Mouse (Mus musculus): ENCODE results near the gene Efr3b. TPM values are rescaled to one million over a fixed set of nuclear protein-coding genes. Genes with fewer than 3 reads are reported as not detected.
"Not testable (repeated sequence)": the region's sequence is repeated elsewhere in the genome, so short reads cannot be mapped to it uniquely, and the experiment has no call there.

The Efr3b gene
- polyA plus RNA-seq, 1 experiment from 2014 or later: 0.65 TPM

DNA sequence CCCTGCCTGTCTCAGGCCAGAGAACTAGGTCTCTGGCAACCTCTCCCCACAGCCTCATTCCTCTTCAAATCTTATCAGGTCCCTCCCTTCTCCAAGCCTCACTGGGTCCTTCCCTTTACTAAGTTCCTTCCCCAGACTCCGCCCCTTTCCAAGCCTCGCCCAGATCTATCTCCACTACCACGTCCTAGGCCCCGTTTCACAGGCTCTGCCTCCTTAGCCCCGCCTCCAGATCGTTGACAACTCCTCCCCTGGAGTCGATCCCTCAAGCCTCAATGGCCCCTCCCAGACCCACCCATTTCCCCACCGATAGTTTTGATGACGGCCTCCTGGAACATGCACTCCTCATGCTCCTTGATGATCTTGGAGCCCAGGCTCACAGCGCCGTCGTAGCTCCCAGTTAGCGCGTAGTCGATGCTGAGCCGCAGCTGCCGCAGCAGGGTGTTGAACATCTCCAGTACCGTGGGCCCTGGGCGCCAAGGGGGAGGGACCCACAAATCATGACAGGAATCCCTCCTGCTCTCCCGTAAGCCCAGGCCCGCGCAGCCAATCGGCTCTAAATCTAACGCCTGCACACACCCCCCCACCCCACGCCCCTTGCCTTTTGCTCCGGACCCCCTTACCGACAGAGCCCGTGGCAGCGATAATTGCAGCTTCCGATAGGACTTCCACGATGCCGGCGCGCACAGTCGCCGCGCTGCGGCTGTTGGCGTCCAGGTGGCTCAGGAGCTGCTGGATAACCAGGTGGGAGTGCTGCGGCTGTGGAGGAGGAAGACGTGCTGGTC is 57.2 kb downstream of the Efr3b start:
- peak; percentile 87 for DNase-seq (ENCODE audit: low spot score)

DNA sequence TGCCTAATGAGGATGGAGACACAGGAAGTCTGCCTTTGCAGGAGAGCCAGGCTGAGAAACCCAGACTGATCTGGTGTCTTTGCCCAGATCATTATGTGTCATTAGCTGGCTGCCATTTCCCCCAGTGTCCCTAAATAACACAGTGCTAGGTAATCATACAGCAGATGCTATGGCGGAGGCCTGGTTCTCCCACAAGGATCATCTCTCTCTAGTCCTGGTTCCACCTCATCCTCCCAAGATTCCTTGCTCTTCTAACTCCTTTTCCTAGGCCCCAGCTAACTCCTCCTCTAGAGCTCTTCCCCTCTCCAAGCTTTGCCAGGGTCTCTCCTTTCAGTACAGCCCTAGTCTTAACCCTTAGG is 57.7 kb downstream of the Efr3b start:
- DNase-seq (ENCODE audit: low spot score): no peak

GRCm38 (mm10) chr12:3973169-3973568 is 65.5 kb downstream of the Efr3b start:
- DNase-seq (ENCODE audit: low spot score): not testable (repeated sequence)

- peak; percentile 60 for DNase-seq (ENCODE audit: low spot score)
Measured at GRCm38 (mm10) chr12:3968380-3968779, 70.3 kb downstream of the Efr3b start.

DNA sequence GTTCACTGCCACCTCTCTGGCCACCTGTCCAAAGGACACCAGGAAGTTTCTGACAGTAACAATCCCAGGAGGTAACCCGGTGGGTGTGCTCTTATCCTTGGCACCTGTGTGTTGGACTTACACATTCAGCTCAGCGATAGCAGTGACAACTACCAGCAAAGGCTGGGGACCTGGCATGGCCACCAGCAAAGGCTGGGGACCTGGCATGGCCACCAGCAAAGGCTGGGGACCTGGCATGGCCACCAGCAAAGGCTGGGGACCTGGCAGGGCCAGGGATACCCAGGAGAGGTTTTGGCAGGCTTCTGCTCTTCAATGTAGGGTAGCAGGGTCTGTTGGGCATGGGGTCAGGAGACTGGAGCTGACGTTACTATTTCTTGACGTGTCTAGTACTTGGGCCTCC is 71.5 kb downstream of the Efr3b start:
- DNase-seq (ENCODE audit: low spot score): no peak

- DNase-seq (ENCODE audit: low spot score): no peak
Measured at GRCm38 (mm10) chr12:3960553-3960952, 78.2 kb downstream of the Efr3b start.

DNA sequence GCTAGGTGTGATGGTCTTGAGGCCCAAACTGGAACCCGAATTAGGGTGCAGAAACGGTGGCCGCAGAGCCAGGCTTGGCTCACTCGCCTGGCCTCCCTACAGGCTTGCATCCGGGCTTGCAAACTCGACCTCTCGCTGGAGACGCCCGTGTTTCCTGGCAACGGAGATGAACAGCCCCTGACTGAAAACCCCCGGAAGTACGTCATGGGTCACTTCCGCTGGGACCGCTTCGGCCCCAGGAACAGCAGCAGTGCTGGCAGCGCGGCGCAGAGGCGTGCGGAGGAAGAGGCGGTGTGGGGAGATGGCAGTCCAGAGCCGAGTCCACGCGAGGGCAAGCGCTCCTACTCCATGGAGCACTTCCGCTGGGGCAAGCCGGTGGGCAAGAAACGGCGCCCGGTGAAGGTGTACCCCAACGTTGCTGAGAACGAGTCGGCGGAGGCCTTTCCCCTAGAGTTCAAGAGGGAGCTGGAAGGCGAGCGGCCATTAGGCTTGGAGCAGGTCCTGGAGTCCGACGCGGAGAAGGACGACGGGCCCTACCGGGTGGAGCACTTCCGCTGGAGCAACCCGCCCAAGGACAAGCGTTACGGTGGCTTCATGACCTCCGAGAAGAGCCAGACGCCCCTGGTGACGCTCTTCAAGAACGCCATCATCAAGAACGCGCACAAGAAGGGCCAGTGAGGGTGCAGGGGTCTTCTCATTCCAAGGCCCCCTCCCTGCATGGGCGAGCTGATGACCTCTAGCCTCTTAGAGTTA is 78.7 kb downstream of the Efr3b start:
- peak; percentile 84 for DNase-seq (ENCODE audit: low spot score)

- peak; percentile 37 for DNase-seq (ENCODE audit: low spot score)
Measured at GRCm38 (mm10) chr12:3956351-3956750, 82.4 kb downstream of the Efr3b start.

- peak; percentile 56 for DNase-seq (ENCODE audit: low spot score)
Measured at GRCm38 (mm10) chr12:3955371-3955770, 83.3 kb downstream of the Efr3b start.

DNA sequence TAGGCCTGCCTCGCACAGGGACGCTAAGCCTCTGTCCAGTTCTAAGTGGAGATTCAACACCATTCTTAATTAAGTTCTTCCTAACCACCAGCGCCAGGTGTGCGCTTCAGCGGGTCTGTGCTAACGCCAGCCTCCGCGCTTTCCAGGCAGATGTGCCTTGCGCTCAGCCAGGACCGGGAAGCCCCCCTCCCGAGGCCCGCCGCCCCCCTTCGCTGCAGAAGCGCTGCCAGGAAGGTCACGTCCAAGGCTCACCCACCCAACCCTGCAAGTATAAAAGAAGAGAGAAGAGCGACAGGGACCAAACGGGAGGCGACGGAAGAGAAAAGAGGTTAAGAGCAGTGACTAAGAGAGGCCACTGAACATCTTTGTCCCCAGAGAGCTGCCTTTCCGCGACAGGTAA is 84.1 kb downstream of the Efr3b start, which contains the start of gene Pomc:
Pomc (plus strand) TSS at position 301 of the 400 bp plus-strand sequence.
- DNase-seq (ENCODE audit: low spot score): no peak

DNA sequence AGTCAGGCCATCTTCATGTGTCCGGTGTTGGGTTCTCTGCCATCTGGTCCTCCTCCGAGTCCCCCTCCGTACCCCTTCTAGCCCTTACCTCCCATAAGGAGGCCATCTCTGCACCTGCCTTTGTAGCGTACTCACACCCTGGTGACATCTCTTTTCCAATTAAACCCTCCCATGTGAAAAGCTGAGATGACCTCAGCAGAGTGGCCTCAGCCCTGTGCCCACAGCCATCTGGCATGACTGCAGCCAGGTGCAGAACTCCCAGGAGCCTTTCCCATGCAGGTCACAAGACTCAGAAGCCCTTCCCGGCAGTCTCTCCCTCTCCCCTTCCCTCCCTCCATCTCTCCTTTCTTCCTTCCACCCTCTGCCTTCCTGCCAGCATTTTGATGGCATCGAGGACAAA is 91.2 kb downstream of the Efr3b start:
- DNase-seq (ENCODE audit: low spot score): no peak

GRCm38 (mm10) chr12:3944454-3945073 is 94.2 kb downstream of the Efr3b start:
- DNase-seq (ENCODE audit: low spot score): no peak

DNA sequence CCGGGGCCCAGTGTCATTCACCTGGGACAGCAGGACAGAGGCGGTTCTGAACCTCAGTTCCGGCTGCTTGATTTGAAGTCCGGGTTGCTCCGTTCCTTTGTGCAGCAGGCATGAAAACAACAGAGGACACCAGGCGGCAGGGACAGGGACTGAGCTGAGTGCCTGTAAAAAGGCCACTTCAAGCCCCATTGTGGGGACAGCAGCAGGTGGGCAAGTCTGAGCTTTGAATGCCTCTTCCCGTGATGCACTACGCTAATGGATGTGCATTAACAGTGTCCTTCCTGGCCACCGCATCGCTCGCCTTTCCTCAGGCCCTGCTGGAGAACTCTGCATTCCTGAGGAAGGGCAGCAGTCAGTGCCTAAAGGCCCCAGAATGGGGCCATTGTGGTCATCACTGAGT is 96.7 kb downstream of the Efr3b start:
- DNase-seq (ENCODE audit: low spot score): no peak

DNA sequence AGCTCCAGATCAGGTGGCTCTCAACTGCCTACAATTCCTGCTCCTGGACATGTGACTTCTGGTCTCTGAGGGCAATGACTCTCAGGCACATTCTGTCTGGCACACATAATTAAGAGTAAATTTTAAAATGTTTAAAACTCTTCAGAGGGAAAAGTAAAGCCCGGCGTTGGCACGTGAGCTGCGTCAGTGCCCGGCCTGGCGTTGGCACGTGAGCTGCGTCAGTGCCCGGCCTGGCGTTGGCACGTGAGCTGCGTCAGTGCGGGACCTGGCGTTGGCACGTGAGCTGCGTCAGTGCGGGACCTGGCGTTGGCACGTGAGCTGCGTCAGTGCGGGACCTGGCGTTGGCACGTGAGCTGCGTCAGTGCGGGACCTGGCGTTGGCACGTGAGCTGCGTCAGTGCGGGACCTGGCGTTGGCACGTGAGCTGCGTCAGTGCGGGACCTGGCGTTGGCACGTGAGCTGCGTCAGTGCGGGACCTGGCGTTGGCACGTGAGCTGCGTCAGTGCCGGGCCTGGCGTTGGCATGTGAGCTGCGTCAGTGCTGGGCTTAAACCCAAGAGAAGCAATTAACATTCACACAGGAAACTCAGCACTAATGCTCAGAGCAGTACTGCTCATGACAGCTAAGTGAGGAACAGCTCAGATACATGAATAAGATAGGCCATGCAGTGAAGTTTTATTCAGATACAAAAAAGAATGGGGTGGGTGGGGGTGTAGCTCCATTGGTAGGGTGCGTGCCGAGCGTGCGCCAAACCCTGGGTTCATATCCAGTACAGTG is 108.4 kb downstream of the Efr3b start:
- not testable (repeated sequence) for DNase-seq (ENCODE audit: low spot score)

- DNase-seq (ENCODE audit: low spot score): no peak
Measured at GRCm38 (mm10) chr12:3928841-3929240, 109.9 kb downstream of the Efr3b start.

- peak; percentile 66 for DNase-seq (ENCODE audit: low spot score)
Measured at GRCm38 (mm10) chr12:3926127-3926526, 112.6 kb downstream of the Efr3b start.

DNA sequence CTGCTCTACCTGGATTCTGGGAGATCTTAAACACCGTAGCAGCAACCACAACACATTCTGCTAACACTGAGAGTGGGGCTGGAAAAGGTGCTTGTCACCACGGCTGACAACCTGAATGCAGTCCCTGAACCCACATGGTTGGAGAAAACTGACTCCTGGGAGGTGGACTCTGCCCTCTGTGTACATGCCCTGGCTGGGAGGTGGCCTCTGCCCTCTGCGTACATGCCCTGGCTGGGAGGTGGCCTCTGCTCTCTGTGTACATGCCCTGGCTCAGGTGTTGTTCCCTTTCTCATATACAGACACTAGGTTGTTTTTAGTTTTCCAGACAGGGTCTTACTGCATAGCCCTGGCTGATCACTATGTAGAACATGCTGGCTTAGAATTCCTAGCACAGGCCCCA is 119.3 kb downstream of the Efr3b start:
- no peak for DNase-seq (ENCODE audit: low spot score)

GRCm38 (mm10) chr12:3918577-3918976 is 120.1 kb downstream of the Efr3b start:
- DNase-seq (ENCODE audit: low spot score): no peak

DNA sequence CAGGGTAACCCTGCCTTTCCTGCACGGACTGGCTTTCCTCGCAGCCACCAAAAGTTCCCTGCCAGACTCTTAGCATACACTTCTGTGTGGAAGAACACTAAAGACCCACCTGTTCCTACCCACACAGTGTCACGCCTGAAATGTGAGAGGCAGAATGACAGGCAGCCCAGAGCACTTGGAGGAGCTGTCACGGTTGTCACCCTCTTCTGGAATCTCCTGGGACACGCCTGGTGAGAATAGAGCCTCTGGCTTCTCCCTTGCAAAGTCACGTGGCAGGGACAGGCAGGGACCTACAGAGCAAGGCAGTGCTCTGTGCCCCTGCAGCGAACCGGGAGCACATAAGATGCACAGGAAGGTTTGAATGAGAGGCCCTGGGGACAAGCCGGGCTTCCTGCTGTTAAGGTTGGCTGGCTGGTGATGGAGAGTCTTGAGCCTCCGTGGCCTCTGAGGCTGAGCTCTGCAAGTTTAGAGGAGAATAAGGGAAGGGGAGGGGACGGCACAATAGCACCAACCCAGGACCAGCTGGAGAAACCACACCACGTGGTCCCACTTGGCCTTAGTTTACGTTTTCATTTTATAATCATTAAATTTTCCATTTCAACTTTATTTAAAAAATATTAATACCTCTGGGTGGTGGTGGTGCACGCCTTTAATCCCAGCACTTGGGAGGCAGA is 120.9 kb downstream of the Efr3b start:
- DNase-seq (ENCODE audit: low spot score): no peak

DNA sequence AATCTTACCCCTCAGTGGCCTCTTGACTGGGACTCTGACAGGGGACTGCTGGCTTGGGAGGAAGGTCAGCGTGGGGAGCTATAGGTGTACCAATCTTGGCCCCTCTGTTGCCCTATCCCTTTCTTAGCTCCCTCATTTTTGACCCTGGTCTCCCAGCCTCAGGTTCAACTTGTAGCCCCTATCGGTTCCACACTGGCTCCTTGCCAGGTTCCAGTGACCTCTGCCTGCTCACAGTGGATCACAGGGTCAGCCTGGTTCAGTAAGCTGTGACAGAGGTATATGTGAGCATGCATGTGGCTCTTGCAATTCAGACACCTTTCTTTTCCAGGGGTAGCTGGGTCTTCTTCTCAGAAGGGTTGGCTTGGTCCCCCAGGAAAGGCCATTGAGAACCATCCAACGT is 122.9 kb downstream of the Efr3b start:
- DNase-seq (ENCODE audit: low spot score): no peak

All from thymus, postnatal 0 days (tissue).